Mouse (Mus musculus): ENCODE data around the gene Atf2. TPM values are rescaled to one million over a fixed set of nuclear protein-coding genes. Genes with fewer than 3 reads are reported as not detected.

Gene Atf2
- total and polyA plus RNA-seq, 3 experiments: 15.9 to 40.9 (median 25.8) TPM

DNA sequence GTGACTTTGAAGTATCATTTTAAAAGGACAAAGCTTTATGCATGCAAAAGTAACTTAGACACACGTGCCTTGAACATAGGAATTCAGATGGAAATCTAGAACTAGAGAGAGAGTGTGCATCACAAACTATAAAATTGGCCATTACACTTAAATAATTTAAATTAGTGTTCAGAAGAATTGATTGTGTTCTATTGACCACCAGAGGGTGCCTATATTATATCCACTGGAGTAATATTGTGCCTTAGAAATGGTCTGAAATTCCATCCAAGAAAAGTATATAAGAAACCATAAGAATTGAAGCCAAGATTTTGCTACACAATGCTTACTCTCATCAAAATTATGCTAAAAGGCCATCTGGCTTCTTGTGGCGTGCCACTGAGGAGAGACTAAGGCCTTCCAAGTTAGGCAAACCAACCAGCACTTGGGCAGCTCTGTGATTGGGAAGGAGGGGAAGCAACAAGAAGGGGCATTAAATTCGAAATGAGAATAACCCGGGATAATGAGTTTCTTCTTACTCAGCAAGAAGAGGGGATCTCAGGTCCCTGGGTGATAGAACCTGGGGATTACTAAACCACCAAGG is 113.3 kb downstream of the Atf2 start:
- Histone ChIP-seq H3K79me2 (replicated peaks; ENCODE audit: control insufficient read depth, extremely low read depth, insufficient read depth, poor library complexity, severe bottlenecking) (no peaks in the 10 kb centered on the region), H3K4me1 (ENCODE audit: control insufficient read depth in 1 of 2, insufficient read depth in 2 of 2) (peaks cover 0 to 7% of the 10 kb centered on the region in 2 experiments; a peak in 2 of 4 replicates), H3K9ac (ENCODE audit: insufficient read depth, low read depth) (no peak overlapping the region), H3K27me3 (replicated peaks) (peaks cover 30% of the 10 kb centered on the region), H3K27ac (ENCODE audit: insufficient read depth, low read depth) (no peak overlapping the region), H3K9me3 (replicated peaks; ENCODE audit: low read length) (no peaks in the 10 kb centered on the region), H3K4me3 (replicated peaks in 1 of 3; ENCODE audit: low read depth in 2 of 3, low read length in 2 of 3, poor library complexity in 1 of 3) (no peak overlapping the region), H3K4me2 (ENCODE audit: insufficient read depth, low read depth, poor library complexity, severe bottlenecking) (no peak overlapping the region), H3K36me3 (replicated peaks in 1 of 2; ENCODE audit: control insufficient read depth in 1 of 2, insufficient read depth in 1 of 2, low read length in 1 of 2) (no peaks in the 10 kb centered on the region)
- DNase-seq (ENCODE audit: extremely low read depth): no peak
- TF ChIP-seq JUND (conservative IDR thresholded peaks at IDR 0.05; ENCODE audit: low read depth, low read length) (no peak), MAZ (IDR thresholded peaks at IDR 0.05; ENCODE audit: low read depth, low read length) (no peak), GABPA (IDR thresholded peaks at IDR 0.05; ENCODE audit: insufficient replicate concordance, low read depth, low read length) (no peak), CTCF (conservative IDR thresholded peaks at IDR 0.05 in 1 of 2, IDR thresholded peaks at IDR 0.05 in 1 of 2; ENCODE audit: low read depth in 2 of 2, low read length in 2 of 2) (0 out of 4 replicates have a peak, but pooled peaks of 1 of the 2 experiments have one; percentile 3), SMC3 (IDR thresholded peaks at IDR 0.05; ENCODE audit: low read depth, low read length) (peak; percentile 5; the same call in 1 of the 2 replicates), HCFC1 (IDR thresholded peaks at IDR 0.05; ENCODE audit: low read depth, low read length) (no peak), MAX (IDR thresholded peaks at IDR 0.05; ENCODE audit: low read length) (no peak), BHLHE40 (IDR thresholded peaks at IDR 0.05; ENCODE audit: low read depth, low read length) (no peak), ZNF384 (IDR thresholded peaks at IDR 0.05; ENCODE audit: low read depth, low read length) (no peak), NELFE (IDR thresholded peaks at IDR 0.05; ENCODE audit: low read depth, low read length) (no peak), CHD2 (IDR thresholded peaks at IDR 0.05; ENCODE audit: low read length) (no peak), E2F4 (IDR thresholded peaks at IDR 0.05; ENCODE audit: insufficient replicate concordance, low read depth, low read length) (no peak)
- in situ Hi-C loops (cut with MboI; ENCODE audit: low pct_ligation_motif_present, low pct_unique_long_range_greater_than_20kb, low sequenced_read_pairs) (no loop called here), dilution Hi-C loops (cut with MboI; ENCODE audit: extremely low pct_ligation_motif_present, extremely low pct_unique_long_range_greater_than_20kb, low sequenced_read_pairs) (no loop called here)

DNA sequence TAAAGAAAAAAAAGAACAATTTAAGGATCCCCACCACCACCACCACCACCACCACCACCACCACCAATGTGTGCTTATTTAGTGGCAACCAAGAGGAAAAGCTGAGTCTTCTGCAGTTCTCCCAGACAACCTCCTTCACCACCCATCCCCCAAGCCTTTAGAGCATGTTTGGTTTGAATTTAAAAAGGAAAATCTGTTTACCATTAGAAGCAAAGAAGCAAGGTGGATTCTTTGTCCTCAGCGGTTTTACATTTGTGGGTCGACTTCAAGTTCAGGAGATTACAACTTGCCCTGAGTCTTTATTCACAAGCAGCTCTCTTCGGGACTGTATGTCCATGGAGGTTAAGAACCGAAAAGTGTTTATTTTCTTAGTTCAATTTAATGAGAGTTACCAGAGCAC is 115.5 kb downstream of the Atf2 start:
- Histone ChIP-seq H3K4me2 (ENCODE audit: insufficient read depth, low read depth, poor library complexity, severe bottlenecking) (no peak overlapping the region), H3K9me3 (replicated peaks; ENCODE audit: low read length) (no peaks in the 10 kb centered on the region), H3K27me3 (replicated peaks) (peaks cover 44% of the 10 kb centered on the region), H3K4me1 (ENCODE audit: control insufficient read depth in 1 of 2, insufficient read depth in 2 of 2) (no peaks in the 10 kb centered on the region; a peak in 1 of 4 replicates), H3K36me3 (replicated peaks in 1 of 2; ENCODE audit: control insufficient read depth in 1 of 2, insufficient read depth in 1 of 2, low read length in 1 of 2) (no peaks in the 10 kb centered on the region), H3K4me3 (replicated peaks in 1 of 3; ENCODE audit: low read depth in 2 of 3, low read length in 2 of 3, poor library complexity in 1 of 3) (no peak overlapping the region), H3K27ac (ENCODE audit: insufficient read depth, low read depth) (no peak overlapping the region), H3K9ac (ENCODE audit: insufficient read depth, low read depth) (no peak overlapping the region), H3K79me2 (replicated peaks; ENCODE audit: control insufficient read depth, extremely low read depth, insufficient read depth, poor library complexity, severe bottlenecking) (no peaks in the 10 kb centered on the region)
- dilution Hi-C loops (cut with MboI; ENCODE audit: extremely low pct_ligation_motif_present, extremely low pct_unique_long_range_greater_than_20kb, low sequenced_read_pairs) (no loop called here), in situ Hi-C loops (cut with MboI; ENCODE audit: low pct_ligation_motif_present, low pct_unique_long_range_greater_than_20kb, low sequenced_read_pairs) (no loop called here)
- DNase-seq (ENCODE audit: extremely low read depth): no peak
- TF ChIP-seq MAX (IDR thresholded peaks at IDR 0.05; ENCODE audit: low read length) (no peak), POLR2A (IDR thresholded peaks at IDR 0.05; ENCODE audit: low read depth, low read length) (no peak), EP300 (IDR thresholded peaks at IDR 0.05; ENCODE audit: low read length) (no peak), GABPA (IDR thresholded peaks at IDR 0.05; ENCODE audit: insufficient replicate concordance, low read depth, low read length) (no peak), SIN3A (IDR thresholded peaks at IDR 0.05; ENCODE audit: low read length) (no peak), ETS1 (conservative IDR thresholded peaks at IDR 0.05; ENCODE audit: low read depth, low read length) (no peak), TCF12 (IDR thresholded peaks at IDR 0.05; ENCODE audit: low read depth, low read length) (no peak), USF1 (IDR thresholded peaks at IDR 0.05; ENCODE audit: low read depth, low read length) (no peak), KAT2A (IDR thresholded peaks at IDR 0.05; ENCODE audit: insufficient replicate concordance, low read length) (no peak), CTCF (conservative IDR thresholded peaks at IDR 0.05 in 1 of 2, IDR thresholded peaks at IDR 0.05 in 1 of 2; ENCODE audit: low read depth in 2 of 2, low read length in 2 of 2) (no peak)
